Mouse (Mus musculus) brain, embryonic 14.5 days (tissue): ENCODE results near the gene Draxin.

Experiments used
- CTCF ChIP-seq: fragments of 200-500 bp; IDR thresholded peaks from 2 replicates; pipeline ENCODE4 v1.5.1; 2012; ENCODE audit warnings: inconsistent platforms, mild to moderate bottlenecking, moderate library complexity, borderline replicate concordance; ENCODE audit not compliant: insufficient read depth, insufficient read length; ENCODE audit errors: extremely low read depth
- POLR2A ChIP-seq: fragments of 200-500 bp; IDR thresholded peaks from 2 replicates; pipeline ENCODE4 v1.6.1; 2012; ENCODE audit warnings: mild to moderate bottlenecking, inconsistent platforms, borderline replicate concordance; ENCODE audit not compliant: poor library complexity, insufficient read depth, insufficient read length, severe bottlenecking; ENCODE audit errors: extremely low read depth

DNA sequence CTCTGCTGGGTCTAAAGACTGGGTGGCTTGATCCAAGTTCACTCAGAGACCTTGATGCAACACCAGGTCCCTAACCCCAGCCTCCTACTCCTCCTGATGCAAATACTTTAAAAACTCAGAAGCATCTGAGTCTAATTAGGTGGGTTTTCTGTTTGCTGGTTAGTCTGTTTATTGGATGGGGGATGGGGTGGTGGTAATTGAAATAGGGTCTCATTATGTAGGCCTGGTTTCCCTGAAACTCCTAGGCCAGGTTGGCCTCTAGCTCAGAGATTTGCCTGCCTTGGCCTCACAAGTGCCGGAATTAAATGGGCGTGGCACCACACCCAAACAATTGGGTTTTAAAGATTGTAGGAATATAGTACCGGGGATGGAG, 7.8 kb downstream of the Draxin start:
- TF ChIP-seq CTCF = no peak
- TF ChIP-seq POLR2A = no peak
